Mouse (Mus musculus) right cerebral cortex, postnatal 25 days (tissue): ENCODE measurements around the gene Tubb2a.

Experiments used
- DNase-seq: peaks from one replicate; pipeline ENCODE4 v3.0.0; 2022

The Tubb2a gene

DNA sequence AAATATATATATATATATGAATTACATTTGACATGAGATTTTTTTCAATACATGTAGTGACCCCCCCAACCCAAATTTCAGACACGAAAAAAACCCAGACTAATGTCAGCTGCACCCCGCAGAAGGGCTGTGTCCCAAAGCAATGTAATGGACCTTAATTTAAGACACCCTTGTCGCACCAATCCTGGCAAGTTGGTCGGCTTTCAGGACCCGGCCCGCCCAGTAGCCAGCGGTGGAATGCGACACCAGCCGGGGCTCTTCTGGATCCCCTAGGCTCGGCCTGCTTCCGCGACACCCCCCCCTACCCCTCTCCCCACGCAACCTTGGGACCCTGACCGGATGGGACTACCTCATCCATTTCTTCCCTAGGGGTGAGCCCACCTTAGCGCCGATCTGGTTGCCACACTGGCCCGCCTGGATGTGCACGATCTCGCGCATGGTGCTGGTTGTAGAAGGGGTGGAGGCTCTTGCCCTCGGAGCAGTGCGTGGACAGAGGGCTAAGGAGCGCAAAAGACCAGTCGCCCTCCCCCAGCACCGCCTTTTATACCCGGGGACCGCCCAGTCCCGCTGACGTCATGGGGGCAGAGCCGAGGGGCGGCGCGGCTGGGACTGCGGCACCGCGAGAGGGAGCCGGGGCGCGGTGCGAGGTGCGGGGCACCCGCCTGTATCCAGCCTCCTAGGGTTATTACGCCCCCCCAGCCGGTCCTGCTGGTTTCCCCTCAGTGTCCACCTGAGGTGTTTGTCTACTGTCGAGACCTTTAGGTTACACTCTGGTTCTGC, at the start of gene Tubb2a:
Gene Tubb2a, minus strand, starts transcription at position 516 of the 780 bp plus-strand sequence.
- peak; percentile 93 for DNase-seq

DNA sequence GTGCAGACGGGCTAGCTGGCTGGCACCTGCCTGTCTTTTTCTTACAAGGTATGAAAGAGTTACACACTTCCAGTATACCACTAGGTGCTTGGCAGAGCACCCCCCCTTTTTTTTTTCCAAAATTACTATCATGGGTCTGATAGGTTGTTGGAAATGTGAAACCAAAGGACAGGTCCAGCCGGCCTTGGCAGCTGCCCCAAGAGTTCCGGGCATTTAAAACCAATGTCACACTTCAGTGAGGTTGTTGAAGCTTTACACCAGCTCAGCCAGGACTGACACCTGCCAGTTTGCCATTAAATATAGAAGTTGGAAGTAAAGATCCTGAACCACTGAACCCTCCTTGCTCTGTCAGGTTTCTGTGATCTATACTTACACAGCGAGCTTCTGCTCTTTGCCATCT, 47.9 kb upstream of the Tubb2a start:
- DNase-seq: no peak

DNA sequence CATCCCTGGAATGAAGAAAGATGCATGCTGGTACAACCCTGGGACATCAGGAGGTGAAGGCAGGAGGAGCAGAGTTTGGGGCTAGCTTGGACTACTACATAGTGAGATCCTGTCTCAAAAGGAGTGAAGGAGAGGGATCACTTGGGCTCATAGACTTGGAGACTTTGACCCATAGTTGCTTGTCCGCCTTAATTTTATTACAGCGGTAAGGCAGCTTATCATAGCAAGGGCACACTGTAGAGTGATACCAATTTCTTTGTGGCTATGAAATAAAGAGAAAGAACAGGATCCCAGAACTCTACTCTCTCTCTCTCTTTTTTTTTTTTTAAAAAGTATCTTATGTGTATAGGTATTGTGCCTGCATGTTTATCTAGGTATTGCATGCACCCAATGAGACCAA, 42.7 kb upstream of the Tubb2a start:
- no peak for DNase-seq

DNA sequence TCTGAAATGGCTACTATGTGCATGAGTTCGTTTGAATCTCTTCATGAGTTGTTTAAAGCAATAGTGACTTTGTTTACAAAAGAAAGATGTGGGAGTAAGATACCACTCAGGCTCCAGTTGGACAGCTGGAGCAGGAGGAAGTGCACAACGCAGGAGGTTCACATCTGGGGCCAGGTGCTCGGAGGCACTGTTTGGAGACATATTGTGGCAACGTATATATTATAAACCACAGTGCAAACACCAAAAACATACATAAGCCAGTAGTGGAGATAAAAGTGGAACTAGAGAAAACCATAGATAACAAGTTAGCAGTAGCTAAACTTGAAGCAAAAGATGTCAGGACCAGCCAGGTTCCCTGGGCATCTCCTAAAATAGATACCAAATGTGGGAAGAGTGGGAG, 41.6 kb upstream of the Tubb2a start:
- DNase-seq: no peak

DNA sequence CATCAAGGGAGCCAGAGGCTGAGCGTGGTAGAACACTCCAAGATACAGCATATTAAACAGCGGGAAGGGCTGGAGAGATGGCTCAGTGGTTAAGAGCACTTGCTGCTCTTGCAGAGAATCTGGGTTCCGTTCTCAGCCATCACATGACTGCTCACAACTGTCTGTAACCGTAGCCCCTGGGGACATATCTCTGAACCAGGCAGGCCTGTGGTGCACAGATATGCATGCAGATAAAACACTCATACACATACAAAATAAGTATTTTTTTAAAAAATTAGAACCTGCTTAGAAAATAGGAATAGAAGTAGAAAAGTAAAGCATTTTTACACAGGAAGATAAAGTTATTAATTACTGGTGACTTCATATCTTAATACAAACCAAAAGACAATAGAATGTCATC, 41.0 kb upstream of the Tubb2a start:
- no peak for DNase-seq

DNA sequence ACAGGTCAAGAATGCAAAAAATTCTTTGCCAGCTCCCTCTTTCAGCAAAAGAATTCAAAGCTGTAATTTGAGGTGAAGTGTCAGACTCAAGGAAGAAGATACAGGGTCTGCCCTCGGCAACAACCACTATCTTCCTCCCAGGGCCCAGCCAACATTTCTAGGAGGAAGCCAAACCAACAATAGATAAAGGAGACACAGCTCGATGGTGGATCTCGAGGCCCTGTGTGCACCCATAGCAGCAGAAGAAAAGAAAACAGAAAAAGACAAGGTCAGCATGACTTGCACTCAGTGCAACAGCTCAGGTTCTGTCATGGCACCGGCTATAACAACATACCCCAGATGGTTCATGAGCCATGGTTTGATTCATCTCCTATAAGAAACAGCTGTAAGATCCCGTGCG, 38.7 kb upstream of the Tubb2a start:
- no peak for DNase-seq

DNA sequence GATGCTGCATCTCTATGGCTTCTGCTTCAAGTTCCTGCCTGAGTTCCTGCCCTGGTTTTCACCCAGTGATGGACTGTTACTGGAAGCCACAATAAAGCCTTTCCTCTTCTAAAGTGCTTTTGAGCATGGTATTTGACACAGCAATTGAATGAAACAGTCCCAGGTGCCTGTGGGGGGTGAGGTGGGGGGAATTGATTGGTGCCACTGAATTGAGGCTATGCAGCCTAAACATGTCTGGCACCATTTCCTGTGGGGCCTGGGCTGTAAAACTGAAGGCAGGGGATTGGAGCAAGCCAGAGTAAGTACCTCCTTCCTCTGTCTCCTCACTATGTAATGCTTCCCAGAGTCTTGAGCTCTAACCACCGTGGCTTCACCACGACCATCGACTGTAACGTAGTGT, 36.8 kb upstream of the Tubb2a start:
- DNase-seq: no peak

DNA sequence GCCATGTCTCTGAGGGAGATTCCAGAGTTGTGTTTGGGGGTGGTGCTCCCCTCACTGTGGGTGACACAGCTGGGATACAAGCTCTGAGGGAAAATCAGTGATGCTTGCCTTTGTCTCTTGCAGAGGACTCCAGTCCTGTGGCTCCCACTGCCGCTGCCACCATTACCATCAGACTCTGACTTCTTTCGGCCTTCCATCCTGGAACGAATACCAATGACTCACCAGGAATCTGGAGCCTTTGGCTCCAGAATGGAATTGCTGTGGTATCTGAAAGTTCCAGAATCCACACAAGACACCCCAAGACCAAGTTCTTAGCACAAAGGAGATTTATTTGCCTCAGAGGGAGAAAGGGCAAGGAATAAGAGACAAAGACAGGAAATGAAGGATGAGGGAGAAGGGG, 35.3 kb upstream of the Tubb2a start:
- DNase-seq: no peak

DNA sequence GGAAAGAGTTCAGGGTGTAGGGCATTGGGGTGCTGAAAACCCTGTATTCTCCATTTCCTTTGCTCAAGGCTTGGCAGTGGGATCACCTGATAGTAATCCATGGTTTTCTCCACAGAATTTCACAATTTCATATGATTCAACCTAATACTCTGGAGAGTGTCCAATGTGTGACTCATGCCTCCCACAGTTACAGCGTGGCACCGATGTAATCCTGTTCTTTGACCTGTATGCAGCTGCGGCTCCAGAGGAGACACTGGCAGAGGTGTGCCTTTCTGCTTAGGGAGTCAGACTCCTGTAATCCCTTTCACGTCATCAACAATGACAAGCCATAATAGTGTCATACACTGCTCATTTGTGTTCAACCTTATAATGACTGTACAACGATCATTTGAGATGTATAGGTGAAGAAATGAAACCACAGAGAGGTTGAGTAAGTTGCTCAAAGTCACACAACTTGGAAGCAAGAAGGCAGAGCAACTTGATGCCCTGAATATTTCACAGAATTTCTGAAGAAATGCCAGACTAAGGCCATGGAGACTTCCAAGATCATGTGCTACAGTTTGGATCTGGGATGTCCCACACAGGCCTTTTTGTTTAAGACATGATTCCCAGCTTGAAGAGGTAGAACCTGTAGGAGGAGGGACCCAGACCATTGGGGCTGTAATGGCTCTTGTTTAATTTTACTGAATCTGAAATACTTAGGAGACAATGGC, 34.7 kb upstream of the Tubb2a start:
- DNase-seq: no peak

DNA sequence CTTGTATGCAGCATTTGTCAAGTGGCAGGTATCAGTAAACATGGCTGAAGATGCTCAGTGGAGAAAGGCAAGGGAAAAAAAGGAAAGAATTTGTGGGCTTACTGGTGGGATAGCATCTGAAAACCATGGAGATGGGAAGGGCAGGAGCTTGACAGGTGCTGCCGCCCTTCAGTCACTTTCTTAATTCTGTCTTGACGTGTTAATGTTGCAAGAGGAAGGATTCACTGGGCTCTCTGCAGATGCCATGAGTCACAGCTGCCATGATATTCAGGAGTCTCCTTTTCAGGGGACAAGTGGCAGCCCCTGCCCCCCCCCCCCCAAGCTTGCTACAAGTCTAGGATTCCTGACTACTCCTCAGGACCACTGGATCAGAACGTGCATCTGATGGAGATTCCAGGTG, 34.1 kb upstream of the Tubb2a start:
- DNase-seq: no peak

DNA sequence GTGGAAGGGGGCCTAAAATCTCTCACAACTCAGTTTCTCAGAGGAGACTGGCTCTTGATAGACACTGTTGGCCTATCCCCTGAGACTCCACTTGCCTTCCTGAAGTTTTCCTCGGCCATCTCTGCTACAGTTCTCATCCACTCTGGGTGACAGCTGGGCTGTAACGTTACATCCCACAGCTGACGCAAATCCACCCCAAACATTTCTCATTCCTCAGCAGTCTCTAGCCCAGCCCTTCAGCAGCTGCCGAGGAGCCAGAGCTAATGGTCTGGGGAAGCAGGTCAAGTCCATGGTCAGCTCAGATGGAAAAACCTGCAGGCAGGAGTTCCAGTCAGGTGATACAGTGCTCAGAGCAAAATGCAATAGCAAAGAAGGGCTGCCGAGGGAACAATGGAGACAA, 33.2 kb upstream of the Tubb2a start:
- no peak for DNase-seq

DNA sequence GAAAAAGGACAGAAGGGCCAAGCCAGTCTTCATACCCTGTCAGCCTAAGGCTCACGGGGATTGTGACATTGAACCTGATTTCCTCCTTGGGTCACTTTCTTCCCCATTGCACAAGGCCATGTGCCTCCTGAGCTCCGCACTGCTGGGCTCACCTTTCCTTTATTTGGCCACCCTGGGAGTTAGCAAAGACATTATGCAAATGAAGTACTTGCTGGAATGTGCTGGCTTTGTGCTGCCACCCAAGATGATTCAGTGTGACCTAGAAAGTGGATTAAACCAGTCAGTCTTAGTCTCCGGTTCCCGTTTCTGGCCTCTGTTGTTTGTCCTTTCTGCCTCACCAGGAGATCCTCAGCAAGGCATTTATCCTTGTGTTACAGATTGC, 31.9 kb upstream of the Tubb2a start:
- DNase-seq: no peak

DNA sequence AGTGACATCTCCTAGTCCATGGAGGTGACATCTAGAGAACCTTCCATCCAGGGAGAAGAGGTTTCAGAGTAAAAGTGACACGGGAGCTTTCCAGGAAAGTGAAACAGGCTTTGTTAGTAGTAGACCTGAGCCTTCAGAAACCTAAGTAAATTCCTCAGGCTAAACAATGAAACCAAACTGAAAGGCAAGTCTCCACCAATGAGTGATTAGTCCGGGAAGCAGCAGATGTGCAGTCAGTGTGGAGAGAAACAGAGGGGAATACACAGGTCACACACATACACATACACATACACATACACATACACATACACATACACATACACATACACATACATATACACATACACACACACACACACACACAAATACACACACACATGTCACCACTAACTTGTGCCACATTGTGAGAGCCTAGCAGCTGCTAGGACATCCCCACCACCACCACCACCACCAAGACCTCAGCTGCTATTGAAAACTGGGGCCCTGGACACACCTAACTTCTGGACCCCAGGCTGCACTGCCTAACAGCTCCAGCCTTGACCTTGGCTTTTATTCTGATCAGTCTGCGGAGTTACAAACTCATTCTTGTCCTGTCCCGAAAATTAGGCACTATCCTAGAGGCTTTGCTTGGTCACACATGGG, 31.3 kb upstream of the Tubb2a start:
- no peak for DNase-seq

DNA sequence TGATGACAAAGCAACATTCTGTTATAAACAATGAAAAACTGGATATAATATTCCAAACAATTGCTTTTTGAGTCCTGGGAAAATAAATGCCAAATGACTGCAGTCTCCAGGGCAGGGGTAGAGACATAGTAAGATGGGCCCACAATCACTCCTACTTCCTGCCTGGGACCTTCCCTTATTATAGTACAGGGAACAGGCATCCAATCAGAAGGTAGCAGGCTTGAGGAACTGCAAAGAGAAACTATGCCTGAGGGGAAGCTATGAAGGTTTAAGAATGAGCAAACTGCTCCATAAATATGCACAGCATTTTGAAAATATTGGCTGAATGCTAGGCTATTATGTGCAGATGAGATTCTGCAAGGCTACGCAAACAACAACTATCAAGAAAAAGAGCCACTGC, 29.2 kb upstream of the Tubb2a start:
- no peak for DNase-seq

DNA sequence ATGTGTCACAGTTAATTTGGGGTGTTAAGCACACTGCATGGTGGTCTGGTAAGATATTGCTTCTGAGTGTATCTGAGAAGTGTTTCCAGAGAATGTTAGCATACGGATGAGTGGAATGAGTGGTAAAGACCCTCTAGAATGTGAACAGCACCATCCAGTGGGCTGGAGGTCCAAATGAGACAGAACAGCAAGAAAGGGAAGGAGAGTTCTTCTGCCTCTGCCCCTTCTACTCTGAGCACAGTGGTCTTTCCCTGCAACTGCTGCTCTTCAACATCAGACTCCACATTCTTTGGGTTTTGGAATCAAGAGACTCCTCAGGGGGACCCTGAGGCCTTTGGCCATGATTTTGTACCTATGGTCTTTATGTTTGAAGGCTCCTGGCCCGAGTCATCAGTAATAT, 28.4 kb upstream of the Tubb2a start:
- DNase-seq: no peak

DNA sequence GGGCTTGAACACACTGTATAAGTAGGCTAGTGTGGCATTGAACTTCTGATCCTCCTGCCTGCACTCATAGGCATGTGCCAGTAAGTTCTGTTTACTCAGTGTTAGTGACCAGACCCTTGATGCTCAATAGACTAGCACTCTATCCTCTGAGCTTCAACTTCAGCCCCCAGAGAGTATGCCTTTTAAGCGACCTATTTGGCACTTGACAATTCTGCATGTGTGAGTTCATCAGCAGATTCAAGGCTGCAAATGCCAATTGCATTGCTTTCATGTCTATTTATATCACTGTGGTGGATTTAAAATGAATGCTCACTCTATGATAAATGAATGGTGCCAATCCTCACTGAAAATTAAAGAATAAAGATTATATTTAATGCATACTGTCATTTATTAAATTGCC, 27.6 kb upstream of the Tubb2a start:
- DNase-seq: no peak

DNA sequence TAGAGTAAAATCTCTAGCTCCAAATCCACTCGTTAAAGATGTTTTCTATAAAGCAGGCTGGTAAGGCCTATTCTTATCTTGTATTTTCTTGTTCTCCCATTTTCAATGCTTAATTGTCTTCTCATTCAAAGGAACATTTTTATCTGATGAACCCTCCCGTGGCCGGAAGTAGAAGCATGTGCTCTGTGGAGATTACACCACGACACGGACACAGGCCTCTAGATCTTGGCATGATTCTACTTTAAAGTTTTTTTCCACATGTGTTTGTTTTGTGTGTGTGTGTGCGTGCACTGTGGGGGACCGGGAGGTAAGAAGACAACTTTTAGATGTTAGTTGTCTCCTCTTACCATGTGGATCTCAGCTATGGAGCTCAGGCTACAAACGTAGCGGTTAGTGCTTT, 24.1 kb upstream of the Tubb2a start:
- DNase-seq: no peak

DNA sequence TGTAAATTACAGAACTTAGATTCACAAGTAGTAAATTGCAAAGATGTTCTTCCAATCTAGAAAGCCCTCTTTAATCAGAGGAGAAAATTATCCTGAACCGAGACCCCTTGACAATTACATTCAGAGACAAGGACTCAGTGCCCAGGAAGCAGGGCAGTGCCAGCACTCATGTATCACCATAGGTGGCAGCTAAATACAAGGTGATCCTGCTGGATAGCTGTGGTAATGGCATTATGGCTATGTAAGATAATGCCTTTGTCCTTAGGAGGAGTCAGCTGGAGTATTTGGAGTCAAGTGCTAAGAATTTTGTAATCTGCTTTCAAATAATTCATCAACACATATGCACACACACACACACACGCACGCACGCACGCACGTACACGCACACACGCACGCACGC, 23.4 kb upstream of the Tubb2a start:
- DNase-seq: no peak

DNA sequence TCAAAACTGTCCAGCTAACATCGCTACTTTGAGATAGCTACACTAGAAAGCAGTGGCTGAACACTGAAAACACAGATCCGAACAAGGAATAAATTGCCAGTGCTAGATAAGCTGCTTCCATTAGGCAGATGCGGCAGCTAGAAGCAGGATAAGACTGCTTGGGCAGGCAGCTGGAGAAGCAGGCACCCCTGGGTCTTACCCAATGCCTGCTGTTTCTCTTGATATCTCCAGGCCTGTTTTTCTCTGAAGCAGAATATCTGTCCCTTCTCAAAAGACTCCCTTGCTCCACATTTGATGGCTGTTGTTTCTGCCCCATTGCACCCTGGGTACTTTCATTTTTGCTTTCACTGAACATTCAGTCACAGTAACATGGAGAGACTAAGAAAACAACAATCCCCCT, 22.9 kb upstream of the Tubb2a start:
- DNase-seq: no peak

DNA sequence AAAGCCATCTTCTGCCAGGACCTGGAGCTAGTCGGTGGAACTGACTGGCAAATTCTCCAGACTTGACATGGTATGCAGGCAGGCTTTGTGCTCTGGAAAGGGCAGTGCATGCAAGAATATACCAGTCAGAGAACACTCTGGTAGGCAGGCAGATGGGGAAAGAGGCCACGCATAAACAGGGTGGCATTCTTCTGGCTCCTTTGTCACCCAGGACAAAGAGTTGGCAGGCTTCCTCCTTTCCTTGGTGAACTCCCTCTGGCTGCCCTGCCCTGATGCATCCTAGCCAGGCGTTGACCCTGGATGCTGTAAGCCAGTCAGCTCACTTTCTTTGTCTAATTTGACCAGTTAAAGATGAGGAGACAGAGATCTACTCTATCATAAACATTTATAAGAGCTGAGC, 19.3 kb upstream of the Tubb2a start:
- DNase-seq: no peak

DNA sequence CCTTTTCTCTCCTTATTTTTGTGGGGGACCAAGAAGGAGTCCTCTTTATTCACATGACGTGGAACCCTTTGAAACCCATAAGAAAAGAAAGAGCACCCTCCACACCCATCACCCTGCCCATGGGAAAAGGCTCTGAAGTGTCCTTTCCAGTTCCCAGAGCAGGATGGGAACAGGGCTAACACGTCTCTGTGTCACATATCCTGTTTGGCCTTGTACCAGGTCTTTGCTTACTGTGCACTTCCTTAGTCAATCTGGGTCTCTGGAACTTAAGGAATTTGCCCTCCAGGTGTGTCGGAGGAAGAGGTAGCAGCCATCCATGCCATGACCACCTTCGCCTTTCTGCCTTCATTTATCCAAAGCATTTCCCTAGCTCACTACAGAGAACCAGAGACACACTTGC, 18.6 kb upstream of the Tubb2a start:
- DNase-seq: no peak

DNA sequence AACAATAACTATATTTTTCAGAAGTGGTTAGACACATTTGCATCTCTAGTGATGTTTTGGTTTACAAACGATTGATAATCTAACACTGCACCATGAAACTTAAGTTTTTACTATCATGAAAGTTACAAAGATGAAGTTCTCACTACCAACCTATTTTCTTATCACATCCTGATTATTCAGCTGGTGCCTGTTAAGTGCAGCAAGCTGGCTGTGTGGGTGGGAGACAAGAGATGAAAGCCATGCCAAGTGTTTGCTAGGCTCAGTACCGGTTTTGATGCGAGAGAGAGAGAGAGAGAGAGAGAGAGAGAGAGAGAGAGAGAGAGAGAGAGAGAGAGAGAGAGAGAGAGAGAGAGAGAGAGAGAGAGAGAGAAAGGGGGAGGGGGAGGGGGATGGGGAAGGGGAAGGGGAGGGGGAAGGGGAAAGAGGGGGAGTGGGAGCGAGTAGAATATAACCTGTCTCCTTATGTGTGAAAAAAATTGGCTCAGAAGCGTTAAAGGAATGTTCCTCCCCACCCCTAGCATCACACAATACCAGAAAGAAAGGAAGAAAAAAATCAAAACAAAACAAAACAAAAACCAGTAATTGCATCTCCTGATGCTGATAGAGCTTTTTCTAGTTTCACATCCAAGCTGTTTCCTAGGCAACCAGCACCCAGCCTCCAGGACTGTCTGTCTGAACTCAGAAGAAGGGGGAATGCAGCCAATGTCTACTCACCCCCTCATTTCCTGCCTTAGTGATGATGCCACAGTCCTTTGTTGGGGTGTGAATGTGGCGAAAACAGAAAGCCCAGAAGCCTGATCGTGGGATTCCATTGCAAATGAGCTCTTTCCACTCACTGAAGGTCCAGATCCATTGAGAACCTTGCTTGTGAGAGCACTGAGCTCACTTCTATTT, 18.0 kb upstream of the Tubb2a start:
- peak; percentile 77 for DNase-seq

DNA sequence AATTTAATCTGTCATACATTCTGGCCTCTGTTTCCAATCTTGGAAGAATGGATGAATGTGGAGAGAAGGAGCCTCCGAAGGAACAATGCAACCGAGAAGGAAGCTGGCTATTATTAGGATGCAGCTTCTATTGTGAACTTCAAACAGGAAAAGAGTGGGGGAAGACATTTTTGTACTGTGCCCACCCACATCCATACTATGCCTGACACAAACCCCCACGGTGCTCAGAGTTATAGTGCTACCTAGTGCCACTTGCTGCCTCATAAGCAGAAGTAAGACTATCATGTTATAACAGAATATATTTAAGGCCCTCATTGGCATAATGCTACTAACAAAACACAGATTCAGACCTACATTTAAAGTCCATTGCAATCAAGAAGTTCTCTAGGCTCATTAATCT, 11.6 kb upstream of the Tubb2a start:
- no peak for DNase-seq
